Mouse (Mus musculus) lung, embryonic 16.5 days (tissue): ENCODE data around the gene Magee1. TPM values are rescaled to one million over a fixed set of nuclear protein-coding genes. Genes with fewer than 3 reads are reported as not detected.
"Not testable (repeated sequence)": the region's sequence is repeated elsewhere in the genome, so short reads cannot be mapped to it uniquely, and the experiment has no call there.

ENCODE experiments used
- ATAC-seq: fragments of 200-750 bp; cut with Nextera tagmentation; 2 replicates; pipeline ENCODE4 v1.8.0; 2017; ENCODE audit warnings: low read depth, mild to moderate bottlenecking, moderate library complexity
- H3K27ac ChIP-seq: fragments of 300-500 bp; sonication (generic); 2 replicates; pipeline ENCODE4 v1.5.1; 2014; ENCODE audit warnings: mild to moderate bottlenecking, control low read depth, low read length
- H3K27me3 ChIP-seq: fragments of 300-500 bp; sonication (generic); 2 replicates; pipeline ENCODE4 v1.6.1; 2014; ENCODE audit warnings: low read depth, low read length, mixed read lengths; ENCODE audit not compliant: control insufficient read depth, insufficient read depth
- H3K36me3 ChIP-seq: fragments of 300-500 bp; sonication (generic); 2 replicates; pipeline ENCODE4 v1.6.1; 2014; ENCODE audit warnings: low read length; ENCODE audit not compliant: control insufficient read depth, insufficient read depth
- H3K4me1 ChIP-seq: fragments of 300-500 bp; sonication (generic); replicated peaks from 2 replicates; pipeline ENCODE4 v1.6.1; 2014; ENCODE audit warnings: low read length, mixed read lengths; ENCODE audit not compliant: control insufficient read depth, insufficient read depth
- H3K4me2 ChIP-seq: fragments of 300-500 bp; sonication (generic); 2 replicates; pipeline ENCODE4 v1.6.1; 2014; ENCODE audit warnings: low read depth, low read length, control low read depth
- H3K4me3 ChIP-seq: fragments of 300-500 bp; sonication (generic); 2 replicates; pipeline ENCODE4 v1.5.1; 2014; ENCODE audit warnings: mild to moderate bottlenecking, low read length, control low read depth
- H3K9ac ChIP-seq: fragments of 300-500 bp; sonication (generic); 2 replicates; pipeline ENCODE4 v1.6.1; 2014; ENCODE audit warnings: low read length, control low read depth
- H3K9me3 ChIP-seq: fragments of 300-500 bp; sonication (generic); 2 replicates; pipeline ENCODE4 v1.6.1; 2016; ENCODE audit warnings: low read length; ENCODE audit not compliant: control insufficient read depth
- WGBS: fragments of 180-500 bp; shearing (Covaris S2); extraction: QIAGEN DNeasy Blood & Tissue Kit; methylation state at CpG from one replicate; pipeline ENCODE4 v1.1.7; 2014; 5-methylcytosine and 5-hydroxymethylcytosine counted together
- polyA plus RNA-seq: library from polyadenylated mRNA; unstranded; fragments of >200 nt; fragmentation: Nextera tagmentation; extraction: Ambion mirVana; gene quantifications from 2 replicates; pipeline ENCODE4 v1.2.1, GENCODE M21; 2015

Magee1 gene
- polyA plus RNA-seq, 1 experiment from 2014 or later = 15.3 TPM

GRCm38 (mm10) chrX:105151872-105152461 lies 31.8 kb downstream of the Magee1 start:
- no peaks in the 10 kb centered on the region for H3K4me1 ChIP-seq
- 47% methylated on average over 19 of the region's 26 CpGs for WGBS
- H3K27ac ChIP-seq = no peak overlapping the region
- no peaks in the 10 kb centered on the region for H3K36me3 ChIP-seq
- H3K9me3 ChIP-seq = no peaks in the 10 kb centered on the region
- ATAC-seq = no peak
- H3K27me3 ChIP-seq = no peaks in the 10 kb centered on the region; the same call in 1 of the 2 replicates
- peak overlapping the region; percentile 38; the same call in 1 of the 2 replicates for H3K4me2 ChIP-seq
- H3K9ac ChIP-seq = no peak overlapping the region
- H3K4me3 ChIP-seq = 0 out of 2 replicates have a peak overlapping the region, but pooled peaks have one; percentile 19

- H3K4me3 ChIP-seq, H3K9ac ChIP-seq, H3K9me3 ChIP-seq, H3K36me3 ChIP-seq, ATAC-seq, H3K4me1 ChIP-seq, H3K4me2 ChIP-seq, H3K27ac ChIP-seq: not testable (repeated sequence)
- 59% methylated on average over 6 of the region's 6 CpGs for WGBS
- peaks cover 12% of the 10 kb centered on the region for H3K27me3 ChIP-seq
Measured at GRCm38 (mm10) chrX:105165007-105165406, 44.8 kb downstream of the Magee1 start.

GRCm38 (mm10) chrX:105167217-105167616 lies 47.0 kb downstream of the Magee1 start:
- Histone ChIP-seq H3K9me3 (no peaks in the 10 kb centered on the region), H3K9ac (no peak overlapping the region), H3K4me1 (no peaks in the 10 kb centered on the region), H3K4me3 (no peak overlapping the region), H3K27me3 (peaks cover 12% of the 10 kb centered on the region), H3K27ac (no peak overlapping the region), H3K4me2 (no peak overlapping the region), H3K36me3 (no peaks in the 10 kb centered on the region)
- WGBS = 70% methylated on average over 2 of the region's 2 CpGs
- ATAC-seq = no peak

Other genes with a start within 250 kb of the Magee1 start
- gene Pbdc1, start 40.6 kb upstream of the Magee1 start, polyA plus RNA-seq = 56.1 and 56.5 TPM in 2 replicates